Mouse (Mus musculus): ENCODE data around the gene Vps9d1.
"Not testable (repeated sequence)": the region's sequence is repeated elsewhere in the genome, so short reads cannot be mapped to it uniquely, and the experiment has no call there.

Gene Vps9d1

GRCm38 (mm10) chr8:123254099-123254885, at the start of gene Vps9d1, which contains the start of gene Zfp276:
Gene Vps9d1, minus strand, starts transcription at chr8:123254348.
Gene Zfp276, plus strand, starts transcription at chr8:123254195.
- DNase-seq (ENCODE audit: low spot score in 2 of 2), result peak; percentile 51 to 68

GRCm38 (mm10) chr8:123298301-123298700, 44.2 kb upstream of the Vps9d1 start:
- DNase-seq (ENCODE audit: low spot score in 2 of 2), result no peak

GRCm38 (mm10) chr8:123292785-123293184, 38.6 kb upstream of the Vps9d1 start:
- DNase-seq (ENCODE audit: low spot score in 2 of 2), result no peak

- no peak for DNase-seq (ENCODE audit: low spot score in 2 of 2)
Measured at GRCm38 (mm10) chr8:123292281-123292680, 38.1 kb upstream of the Vps9d1 start.

GRCm38 (mm10) chr8:123291716-123292115, 37.6 kb upstream of the Vps9d1 start:
- DNase-seq (ENCODE audit: low spot score in 2 of 2), result no peak

GRCm38 (mm10) chr8:123290679-123291078, 36.5 kb upstream of the Vps9d1 start:
- DNase-seq (ENCODE audit: low spot score in 2 of 2), result no peak

GRCm38 (mm10) chr8:123290166-123290565, 36.0 kb upstream of the Vps9d1 start:
- DNase-seq (ENCODE audit: low spot score in 2 of 2), result no peak

- no peak for DNase-seq (ENCODE audit: low spot score in 2 of 2)
Measured at GRCm38 (mm10) chr8:123287362-123287761, 33.2 kb upstream of the Vps9d1 start.

GRCm38 (mm10) chr8:123284493-123284892, 30.3 kb upstream of the Vps9d1 start:
- DNase-seq (ENCODE audit: low spot score in 2 of 2), result no peak

- no peak for DNase-seq (ENCODE audit: low spot score in 2 of 2)
Measured at GRCm38 (mm10) chr8:123283991-123284390, 29.8 kb upstream of the Vps9d1 start.

GRCm38 (mm10) chr8:123282994-123283393, 28.8 kb upstream of the Vps9d1 start:
- DNase-seq (ENCODE audit: low spot score in 2 of 2), result not testable (repeated sequence)

- no peak for DNase-seq (ENCODE audit: low spot score in 2 of 2)
Measured at GRCm38 (mm10) chr8:123280302-123281094, 26.4 kb upstream of the Vps9d1 start.

- no peak for DNase-seq (ENCODE audit: low spot score in 2 of 2)
Measured at GRCm38 (mm10) chr8:123279828-123280227, 25.7 kb upstream of the Vps9d1 start.

GRCm38 (mm10) chr8:123278445-123278844, 24.3 kb upstream of the Vps9d1 start:
- DNase-seq (ENCODE audit: low spot score in 2 of 2), result no peak

GRCm38 (mm10) chr8:123275096-123275495, 20.9 kb upstream of the Vps9d1 start:
- DNase-seq (ENCODE audit: low spot score in 2 of 2), result no peak

- DNase-seq (ENCODE audit: low spot score in 2 of 2), result no peak
Measured at GRCm38 (mm10) chr8:123274447-123274846, 20.3 kb upstream of the Vps9d1 start.

GRCm38 (mm10) chr8:123271901-123272300, 17.8 kb upstream of the Vps9d1 start:
- no peak for DNase-seq (ENCODE audit: low spot score in 2 of 2)

GRCm38 (mm10) chr8:123271147-123271546, 17.0 kb upstream of the Vps9d1 start:
- no peak for DNase-seq (ENCODE audit: low spot score in 2 of 2)

GRCm38 (mm10) chr8:123267926-123268656, 13.9 kb upstream of the Vps9d1 start:
- no peak for DNase-seq (ENCODE audit: low spot score in 2 of 2)

- not testable (repeated sequence) for DNase-seq (ENCODE audit: low spot score in 2 of 2)
Measured at GRCm38 (mm10) chr8:123257593-123257992, 3.4 kb upstream of the Vps9d1 start.

GRCm38 (mm10) chr8:123257114-123257513, 3.0 kb upstream of the Vps9d1 start:
- peak in 1 of 2 experiments; percentile 73 for DNase-seq (ENCODE audit: low spot score in 2 of 2)

GRCm38 (mm10) chr8:123255170-123255569, 1.0 kb upstream of the Vps9d1 start:
- DNase-seq (ENCODE audit: low spot score in 2 of 2), result no peak
